Mouse (Mus musculus) subcutaneous adipose tissue, adult 2 months (tissue): ENCODE results near the gene Ifna1. TPM values are rescaled to one million over a fixed set of nuclear protein-coding genes. Genes with fewer than 3 reads are reported as not detected.

Source experiments
- polyA plus RNA-seq: library from polyadenylated mRNA; depleted of rRNA; stranded (reverse); fragments of >200 nt; gene quantifications from 2 replicates; pipeline ENCODE4 v1.2.3, GENCODE M21; 2012; ENCODE audit warnings: low replicate concordance; rRNA removed

The Ifna1 gene
- polyA plus RNA-seq, result not detected in 2 replicates

DNA sequence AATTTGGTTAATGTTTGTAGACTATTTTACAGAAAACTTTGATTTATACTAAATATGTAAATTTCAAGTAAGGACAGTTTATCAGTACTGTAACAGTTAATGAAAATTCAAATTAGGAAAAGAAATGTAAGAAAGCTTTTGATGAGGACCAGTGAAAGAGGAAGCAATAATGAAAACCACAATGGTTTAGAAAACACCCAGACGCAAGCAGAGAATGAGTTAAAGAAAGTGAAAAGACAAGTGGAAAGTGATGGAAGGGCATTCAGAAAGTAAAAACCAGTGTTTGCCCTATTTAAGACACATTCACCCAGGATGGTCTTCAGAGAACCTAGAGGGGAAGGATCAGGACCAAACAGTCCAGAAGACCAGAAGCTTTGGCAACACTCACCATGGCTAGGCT is at the start of gene Ifna1:
Gene Ifna1, plus strand, starts transcription at position 390 of the 400 bp plus-strand sequence.

GRCm38 (mm10) chr4:88802954-88803353 is 46.9 kb upstream of the Ifna1 start, which contains the start of gene Gm13287:
Gene Gm13287 (plus strand): TSS chr4:88803254.

GRCm38 (mm10) chr4:88805231-88805630 is 44.7 kb upstream of the Ifna1 start, which contains the start of gene Gm13288:
Gene Gm13288 (plus strand): TSS chr4:88805531.

GRCm38 (mm10) chr4:88815928-88816327 is 34.0 kb upstream of the Ifna1 start, which contains the start of gene Ifna7:
Gene Ifna7 (plus strand): TSS chr4:88816228.

GRCm38 (mm10) chr4:88819659-88820058 is 30.2 kb upstream of the Ifna1 start, which contains the start of gene Ifna11:
Gene Ifna11 (plus strand): TSS chr4:88819959.

DNA sequence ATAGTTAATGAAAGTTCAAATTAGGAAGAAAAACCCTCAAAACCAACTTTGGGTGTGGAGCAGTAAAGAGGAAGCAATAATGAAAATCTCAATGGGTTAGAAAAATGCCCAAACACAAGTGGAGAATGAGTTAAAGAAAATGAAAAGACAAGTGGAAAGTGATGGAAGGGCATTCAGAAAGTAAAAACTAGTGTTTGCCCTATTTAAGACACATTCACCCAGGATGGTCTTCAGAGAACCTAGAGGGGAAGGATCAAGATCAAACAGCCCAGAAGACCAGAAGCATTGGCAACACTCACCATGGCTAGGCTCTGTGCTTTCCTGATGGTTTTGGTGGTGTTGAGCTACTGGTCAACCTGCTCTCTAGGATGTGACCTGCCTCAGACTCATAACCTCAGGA is 22.8 kb upstream of the Ifna1 start, which contains the start of gene Ifna6:
Gene Ifna6, plus strand, starts transcription at position 301 of the 400 bp plus-strand sequence.

GRCm38 (mm10) chr4:88835225-88835624 is 14.7 kb upstream of the Ifna1 start, which contains the start of gene Ifna5:
Gene Ifna5 (plus strand): TSS chr4:88835525.

GRCm38 (mm10) chr4:88841438-88841911 is 8.4 kb upstream of the Ifna1 start, which contains the start of gene Ifna4:
Gene Ifna4 (plus strand): TSS chr4:88841861.

GRCm38 (mm10) chr4:88880101-88880500 is 30.2 kb downstream of the Ifna1 start, which contains the start of gene Ifne:
Gene Ifne (minus strand): TSS chr4:88880201.

Other genes with a start within 250 kb of the Ifna1 start
- gene Ifna12, start 246.7 kb upstream of the Ifna1 start, polyA plus RNA-seq, result not detected in 2 replicates
- gene C87499, start 215.7 kb upstream of the Ifna1 start, polyA plus RNA-seq, result not detected in 2 replicates
- gene Ifna13, start 205.6 kb upstream of the Ifna1 start, polyA plus RNA-seq, result not detected in 2 replicates
- not detected in 2 replicates for gene Ifna16, start 173.2 kb upstream of the Ifna1 start, polyA plus RNA-seq
- not detected in 2 replicates for gene Ifna2, start 166.2 kb upstream of the Ifna1 start, polyA plus RNA-seq
- gene Ifnab, start 158.7 kb upstream of the Ifna1 start, polyA plus RNA-seq, result not detected in 2 replicates
- gene Gm26566, start 128.3 kb upstream of the Ifna1 start, polyA plus RNA-seq, result 0.23 and 0.35 TPM in 2 replicates
- gene Klhl9, start 127.6 kb upstream of the Ifna1 start, polyA plus RNA-seq, result 16.0 and 29.7 TPM in 2 replicates
- gene Gm13271, start 95.2 kb upstream of the Ifna1 start, polyA plus RNA-seq, result not detected in 2 replicates
- not detected in 2 replicates for gene Gm13283, start 90.0 kb upstream of the Ifna1 start, polyA plus RNA-seq
- not detected in 2 replicates for gene Gm13290, start 76.3 kb upstream of the Ifna1 start, polyA plus RNA-seq
- gene Gm13289, start 73.2 kb upstream of the Ifna1 start, polyA plus RNA-seq, result not detected in 2 replicates
- gene Gm13272, start 70.2 kb upstream of the Ifna1 start, polyA plus RNA-seq, result not detected in 2 replicates
- gene Ifnz, start 68.0 kb upstream of the Ifna1 start, polyA plus RNA-seq, result 0.08 TPM in 1 of 2 replicates, not detected in the other
- gene Gm13276, start 64.4 kb upstream of the Ifna1 start, polyA plus RNA-seq, result not detected in 2 replicates
- gene Gm13277, start 61.5 kb upstream of the Ifna1 start, polyA plus RNA-seq, result not detected in 2 replicates
- not detected in 2 replicates for gene Gm13278, start 58.5 kb upstream of the Ifna1 start, polyA plus RNA-seq
- not detected in 2 replicates for gene Gm13275, start 55.6 kb upstream of the Ifna1 start, polyA plus RNA-seq
- gene Gm13279, start 52.7 kb upstream of the Ifna1 start, polyA plus RNA-seq, result not detected in 2 replicates
- gene Gm13285, start 50.4 kb upstream of the Ifna1 start, polyA plus RNA-seq, result not detected in 2 replicates
- not detected in 2 replicates for gene Gm13287, start 46.8 kb upstream of the Ifna1 start, polyA plus RNA-seq
- not detected in 2 replicates for gene Gm13288, start 44.6 kb upstream of the Ifna1 start, polyA plus RNA-seq
- gene Ifna7, start 33.9 kb upstream of the Ifna1 start, polyA plus RNA-seq, result not detected in 2 replicates
- gene Ifna11, start 30.1 kb upstream of the Ifna1 start, polyA plus RNA-seq, result not detected in 2 replicates
- gene Ifna6, start 22.7 kb upstream of the Ifna1 start, polyA plus RNA-seq, result not detected in 2 replicates
- not detected in 2 replicates for gene Ifna5, start 14.6 kb upstream of the Ifna1 start, polyA plus RNA-seq
- not detected in 2 replicates for gene Ifna4, start 8.2 kb upstream of the Ifna1 start, polyA plus RNA-seq
- gene Ifne, start 30.1 kb downstream of the Ifna1 start, polyA plus RNA-seq, result 0.80 TPM in 1 of 2 replicates, not detected in the other